Mouse (Mus musculus): Measurements from ENCODE around the gene Pdhx. TPM values are rescaled to one million over a fixed set of nuclear protein-coding genes. Genes with fewer than 3 reads are reported as not detected.

Pdhx gene
- 50.8 and 54.7 TPM in 2 replicates for polyA plus RNA-seq (2015; fragmentation: Nextera tagmentation; extraction: Ambion mirVana)

- under 1% methylated on average over 55 of the region's 55 CpGs for WGBS
- H3K36me3 ChIP-seq = peaks cover 6% of the 10 kb centered on the region; the same call in 1 of the 2 replicates
- no peaks in the 10 kb centered on the region for H3K27me3 ChIP-seq (replicated peaks)
- peaks cover 45% of the 10 kb centered on the region for H3K4me1 ChIP-seq
- peak within 1 kb of the TSS; percentile 78 for H3K4me2 ChIP-seq
- H3K4me3 ChIP-seq = peak within 1 kb of the TSS; percentile 90
- H3K9me3 ChIP-seq = no peaks in the 10 kb centered on the region
- H3K9ac ChIP-seq = peak within 1 kb of the TSS; percentile 94
- H3K27ac ChIP-seq (replicated peaks) = peak within 1 kb of the TSS; percentile 93
- peak; percentile 99 for ATAC-seq (ENCODE audit: extremely low read depth, insufficient number of reproducible peaks, low FRiP score, low TSS enrichment)
These were observed at the start of gene Pdhx, which contains the start of gene Apip for GRCm38 (mm10) chr2:103073219-103073982. Gene Pdhx, minus strand, starts transcription at chr2:103073513. Gene Apip, plus strand, starts transcription at chr2:103073675.

- H3K4me2 ChIP-seq = no peak overlapping the region
- WGBS = 73% methylated on average over 7 of the region's 7 CpGs
- no peak overlapping the region for H3K9ac ChIP-seq
- no peaks in the 10 kb centered on the region for H3K27me3 ChIP-seq (replicated peaks)
- H3K27ac ChIP-seq (replicated peaks) = no peak overlapping the region
- H3K4me1 ChIP-seq = no peaks in the 10 kb centered on the region
- H3K9me3 ChIP-seq = no peaks in the 10 kb centered on the region
- no peak overlapping the region for H3K4me3 ChIP-seq
- no peaks in the 10 kb centered on the region for H3K36me3 ChIP-seq
- ATAC-seq (ENCODE audit: extremely low read depth, insufficient number of reproducible peaks, low FRiP score, low TSS enrichment) = no peak
These were observed 46.0 kb upstream of the Pdhx start for GRCm38 (mm10) chr2:103119197-103119854.

- WGBS = 68% methylated on average over 6 of the region's 6 CpGs
- no peak for ATAC-seq (ENCODE audit: extremely low read depth, insufficient number of reproducible peaks, low FRiP score, low TSS enrichment)
- Histone ChIP-seq H3K9ac (no peak overlapping the region), H3K27me3 (replicated peaks) (no peaks in the 10 kb centered on the region), H3K27ac (replicated peaks) (no peak overlapping the region), H3K9me3 (no peaks in the 10 kb centered on the region), H3K4me1 (no peaks in the 10 kb centered on the region), H3K36me3 (no peaks in the 10 kb centered on the region), H3K4me3 (no peak overlapping the region), H3K4me2 (no peak overlapping the region)
These were observed 45.2 kb upstream of the Pdhx start for GRCm38 (mm10) chr2:103118324-103119196.

- Histone ChIP-seq H3K9me3 (no peaks in the 10 kb centered on the region), H3K4me2 (no peak overlapping the region), H3K27ac (replicated peaks) (no peak overlapping the region), H3K27me3 (replicated peaks) (no peaks in the 10 kb centered on the region), H3K4me1 (no peaks in the 10 kb centered on the region), H3K9ac (no peak overlapping the region), H3K36me3 (no peaks in the 10 kb centered on the region), H3K4me3 (no peak overlapping the region)
- ATAC-seq (ENCODE audit: extremely low read depth, insufficient number of reproducible peaks, low FRiP score, low TSS enrichment) = no peak
- WGBS = 54% methylated on average over 5 of the region's 5 CpGs
These were observed 43.9 kb upstream of the Pdhx start for GRCm38 (mm10) chr2:103117212-103117611.

DNA sequence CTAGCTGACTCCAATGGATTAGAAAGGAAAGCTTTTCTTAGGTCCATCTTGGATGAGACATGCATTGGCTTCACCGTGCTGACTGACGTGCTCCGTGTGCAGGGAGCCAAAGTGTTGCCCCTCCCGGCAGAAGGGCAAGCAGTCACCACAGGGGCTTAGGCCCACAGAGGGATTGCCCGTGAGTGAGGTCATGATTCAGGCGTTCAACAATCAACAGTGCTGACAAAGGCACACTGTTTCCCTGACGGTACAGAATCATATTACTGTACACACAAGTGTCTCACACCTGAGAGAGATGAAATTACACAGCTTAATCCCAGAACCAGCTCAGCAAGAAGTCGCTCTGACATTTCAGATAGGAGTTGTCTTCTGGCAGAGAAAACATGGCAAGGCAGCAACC is 38.4 kb upstream of the Pdhx start:
- Histone ChIP-seq H3K27me3 (replicated peaks) (no peaks in the 10 kb centered on the region), H3K4me3 (no peak overlapping the region), H3K27ac (replicated peaks) (no peak overlapping the region), H3K9ac (no peak overlapping the region), H3K4me1 (peaks cover 7% of the 10 kb centered on the region), H3K9me3 (no peaks in the 10 kb centered on the region), H3K4me2 (0 out of 2 replicates have a peak overlapping the region, but pooled peaks have one; percentile 0), H3K36me3 (no peaks in the 10 kb centered on the region)
- WGBS = 25% methylated on average over 8 of the region's 8 CpGs
- no peak for ATAC-seq (ENCODE audit: extremely low read depth, insufficient number of reproducible peaks, low FRiP score, low TSS enrichment)

DNA sequence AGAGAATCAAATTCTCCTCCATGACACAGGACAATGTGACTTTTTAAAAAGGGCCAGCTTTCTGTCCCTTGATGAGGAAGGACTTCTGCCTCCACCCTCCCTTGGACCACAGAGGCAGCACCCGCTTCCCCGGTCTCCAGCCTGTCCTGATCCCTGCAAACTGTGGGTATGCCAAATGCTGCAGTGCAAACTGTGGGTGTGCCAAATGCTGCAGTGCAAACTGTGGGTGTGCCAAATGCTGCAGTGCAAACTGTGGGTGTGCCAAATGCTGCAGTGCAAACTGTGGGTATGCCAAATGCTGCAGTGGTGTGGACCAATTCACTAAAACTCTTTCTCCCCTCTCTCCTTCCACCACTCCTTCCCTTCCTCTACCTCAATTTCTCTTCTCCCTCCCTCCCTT is 32.9 kb upstream of the Pdhx start:
- Histone ChIP-seq H3K9me3 (no peaks in the 10 kb centered on the region), H3K4me1 (no peaks in the 10 kb centered on the region), H3K36me3 (no peaks in the 10 kb centered on the region), H3K27me3 (replicated peaks) (no peaks in the 10 kb centered on the region), H3K27ac (replicated peaks) (no peak overlapping the region), H3K4me3 (no peak overlapping the region), H3K4me2 (no peak overlapping the region), H3K9ac (no peak overlapping the region)
- WGBS = 84% methylated on average over 2 of the region's 2 CpGs
- no peak for ATAC-seq (ENCODE audit: extremely low read depth, insufficient number of reproducible peaks, low FRiP score, low TSS enrichment)

DNA sequence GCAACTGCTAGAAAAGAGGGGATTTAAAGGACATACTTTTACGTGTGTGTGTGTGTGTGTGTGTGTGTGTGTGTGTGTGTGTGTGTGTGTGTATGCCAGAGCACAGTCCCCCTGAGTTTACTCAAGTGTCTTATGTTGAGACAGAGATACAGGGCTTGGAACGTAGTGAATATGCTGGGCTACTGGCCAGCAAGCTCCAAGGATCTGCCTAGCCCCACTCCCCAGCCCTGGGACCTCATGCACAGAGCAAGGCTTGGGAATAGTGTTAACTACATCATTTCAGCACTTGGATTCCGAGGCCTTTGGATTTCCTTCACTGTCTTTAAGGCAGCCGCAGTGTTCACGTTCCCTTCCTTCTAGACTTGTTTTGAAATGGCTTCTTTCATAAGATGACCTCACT is 29.3 kb upstream of the Pdhx start:
- Histone ChIP-seq H3K9ac (no peak overlapping the region), H3K4me3 (no peak overlapping the region), H3K27me3 (replicated peaks) (no peaks in the 10 kb centered on the region), H3K36me3 (no peaks in the 10 kb centered on the region), H3K4me2 (no peak overlapping the region), H3K27ac (replicated peaks) (no peak overlapping the region), H3K4me1 (no peaks in the 10 kb centered on the region), H3K9me3 (no peaks in the 10 kb centered on the region)
- WGBS = 59% methylated on average over 5 of the region's 5 CpGs
- ATAC-seq (ENCODE audit: extremely low read depth, insufficient number of reproducible peaks, low FRiP score, low TSS enrichment) = no peak

DNA sequence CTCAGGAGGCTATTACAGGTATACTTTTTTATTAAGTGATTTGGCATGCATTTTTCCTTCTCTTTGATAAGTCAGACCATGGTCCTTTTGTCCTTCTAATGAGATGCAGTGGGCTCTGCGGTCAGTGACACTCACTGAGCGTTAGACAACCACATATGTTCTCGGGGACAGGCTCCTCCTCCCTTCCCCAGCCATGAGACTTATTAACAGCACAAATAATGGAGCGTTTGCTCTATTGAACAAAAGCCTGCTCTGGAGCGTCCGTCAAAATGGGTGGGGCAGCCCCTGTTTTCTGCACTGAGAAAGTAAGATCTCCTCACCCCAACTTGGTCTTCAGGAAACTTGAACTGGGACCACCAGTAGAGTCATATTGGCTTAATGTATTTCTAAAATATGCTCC is 16.2 kb upstream of the Pdhx start:
- WGBS = 89% methylated on average over 6 of the region's 6 CpGs
- Histone ChIP-seq H3K27me3 (replicated peaks) (no peaks in the 10 kb centered on the region), H3K27ac (replicated peaks) (no peak overlapping the region), H3K4me3 (no peak overlapping the region), H3K9ac (no peak overlapping the region), H3K4me2 (no peak overlapping the region), H3K36me3 (peaks cover 61% of the 10 kb centered on the region), H3K9me3 (no peaks in the 10 kb centered on the region), H3K4me1 (peaks cover 5% of the 10 kb centered on the region)
- ATAC-seq (ENCODE audit: extremely low read depth, insufficient number of reproducible peaks, low FRiP score, low TSS enrichment) = no peak

GRCm38 (mm10) chr2:103088099-103088498 is 14.8 kb upstream of the Pdhx start:
- 91% methylated on average over 4 of the region's 4 CpGs for WGBS
- peaks cover 5% of the 10 kb centered on the region for H3K4me1 ChIP-seq
- no peak for ATAC-seq (ENCODE audit: extremely low read depth, insufficient number of reproducible peaks, low FRiP score, low TSS enrichment)
- no peaks in the 10 kb centered on the region for H3K27me3 ChIP-seq (replicated peaks)
- no peak overlapping the region for H3K27ac ChIP-seq (replicated peaks)
- H3K4me3 ChIP-seq = no peak overlapping the region
- H3K9ac ChIP-seq = no peak overlapping the region
- H3K36me3 ChIP-seq = peaks cover 49% of the 10 kb centered on the region
- H3K4me2 ChIP-seq = no peak overlapping the region
- H3K9me3 ChIP-seq = no peaks in the 10 kb centered on the region

DNA sequence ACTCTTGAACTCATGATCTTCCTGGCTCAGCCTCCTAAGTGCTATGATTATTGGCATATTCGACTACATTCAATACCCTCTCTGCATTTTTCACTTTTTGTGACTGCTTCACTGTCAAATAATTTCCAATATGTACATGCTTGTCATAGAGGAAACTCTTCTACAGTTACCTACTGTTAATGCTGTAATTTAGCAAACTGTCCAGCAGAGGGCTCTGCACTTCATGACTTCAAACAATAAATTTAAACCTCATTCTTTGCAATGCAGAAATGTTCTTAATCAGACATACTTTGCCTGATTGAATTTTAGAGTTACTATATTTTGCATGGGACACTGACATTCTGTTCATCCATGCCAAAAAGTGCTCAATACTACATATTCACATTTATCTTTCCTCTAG is 13.1 kb upstream of the Pdhx start:
- H3K27ac ChIP-seq (replicated peaks) = no peak overlapping the region
- peaks cover 39% of the 10 kb centered on the region for H3K36me3 ChIP-seq
- H3K9ac ChIP-seq = no peak overlapping the region
- H3K9me3 ChIP-seq = no peaks in the 10 kb centered on the region
- no peaks in the 10 kb centered on the region for H3K27me3 ChIP-seq (replicated peaks)
- 4% methylated on average over 1 of the region's 1 CpGs for WGBS
- no peak overlapping the region for H3K4me2 ChIP-seq
- no peak for ATAC-seq (ENCODE audit: extremely low read depth, insufficient number of reproducible peaks, low FRiP score, low TSS enrichment)
- peaks cover 9% of the 10 kb centered on the region for H3K4me1 ChIP-seq
- no peak overlapping the region for H3K4me3 ChIP-seq

DNA sequence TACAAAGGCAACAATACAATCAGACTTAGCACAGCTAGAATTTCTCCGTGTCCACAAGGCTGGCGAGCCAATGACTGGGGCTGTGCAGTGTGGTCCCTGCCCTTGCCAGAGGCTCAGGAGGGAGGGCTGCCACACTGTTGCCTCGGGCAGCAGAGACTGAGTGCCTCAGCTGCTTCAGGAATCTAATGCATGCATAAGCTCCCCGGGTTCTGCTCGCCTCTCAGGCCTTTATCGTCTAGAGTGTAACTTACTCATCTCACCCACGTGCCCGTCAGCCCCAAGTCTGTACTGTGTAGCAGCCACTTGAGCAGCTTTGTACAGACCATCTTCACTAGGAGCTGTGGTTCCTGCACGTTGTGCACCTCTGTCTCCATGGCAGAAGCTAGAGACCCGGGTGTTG is 12.3 kb upstream of the Pdhx start:
- ATAC-seq (ENCODE audit: extremely low read depth, insufficient number of reproducible peaks, low FRiP score, low TSS enrichment) = no peak
- H3K4me2 ChIP-seq = no peak overlapping the region

More for the DNA sequence above, 12.3 kb upstream of the Pdhx start:
- no peak overlapping the region for H3K4me3 ChIP-seq
- H3K9me3 ChIP-seq = no peaks in the 10 kb centered on the region
- H3K9ac ChIP-seq = no peak overlapping the region; the same call in 1 of the 2 replicates
- H3K27ac ChIP-seq (replicated peaks) = no peak overlapping the region
- H3K4me1 ChIP-seq = peaks cover 9% of the 10 kb centered on the region
- peaks cover 41% of the 10 kb centered on the region for H3K36me3 ChIP-seq
- WGBS = 52% methylated on average over 10 of the region's 10 CpGs
- no peaks in the 10 kb centered on the region for H3K27me3 ChIP-seq (replicated peaks)
